Mouse (Mus musculus): ENCODE measurements around the gene Cryl1. TPM values are rescaled to one million over a fixed set of nuclear protein-coding genes. Genes with fewer than 3 reads are reported as not detected.

Cryl1 gene
- polyA plus RNA-seq, 1 experiment: 11.7 TPM

GRCm38 (mm10) chr14:57398813-57399427, 591 bp upstream of the Cryl1 start:
- TF ChIP-seq CTCF (IDR thresholded peaks at IDR 0.05; ENCODE audit: borderline replicate concordance, extremely low read depth, insufficient read depth, insufficient read length) (no peak), POLR2A (IDR thresholded peaks at IDR 0.05; ENCODE audit: borderline replicate concordance, extremely low read depth, insufficient read depth, insufficient read length, poor library complexity, severe bottlenecking) (no peak)
- peak; percentile 35 for DNase-seq (ENCODE audit: low read depth)

- TF ChIP-seq POLR2A (IDR thresholded peaks at IDR 0.05; ENCODE audit: borderline replicate concordance, extremely low read depth, insufficient read depth, insufficient read length, poor library complexity, severe bottlenecking) (no peak), CTCF (IDR thresholded peaks at IDR 0.05; ENCODE audit: borderline replicate concordance, extremely low read depth, insufficient read depth, insufficient read length) (no peak)
- no peak for DNase-seq (ENCODE audit: low read depth)
Measured at GRCm38 (mm10) chr14:57397221-57397620, 1.1 kb downstream of the Cryl1 start.

- DNase-seq (ENCODE audit: low read depth): no peak
- no peak for TF ChIP-seq CTCF (IDR thresholded peaks at IDR 0.05; ENCODE audit: borderline replicate concordance, extremely low read depth, insufficient read depth, insufficient read length)
- TF ChIP-seq POLR2A (IDR thresholded peaks at IDR 0.05; ENCODE audit: borderline replicate concordance, extremely low read depth, insufficient read depth, insufficient read length, poor library complexity, severe bottlenecking): no peak
Measured at GRCm38 (mm10) chr14:57395470-57395869, 2.9 kb downstream of the Cryl1 start.

GRCm38 (mm10) chr14:57392278-57392677, 6.1 kb downstream of the Cryl1 start:
- no peak for TF ChIP-seq POLR2A (IDR thresholded peaks at IDR 0.05; ENCODE audit: borderline replicate concordance, extremely low read depth, insufficient read depth, insufficient read length, poor library complexity, severe bottlenecking)
- no peak for TF ChIP-seq CTCF (IDR thresholded peaks at IDR 0.05; ENCODE audit: borderline replicate concordance, extremely low read depth, insufficient read depth, insufficient read length)
- no peak for DNase-seq (ENCODE audit: low read depth)

- no peak for TF ChIP-seq CTCF (IDR thresholded peaks at IDR 0.05; ENCODE audit: borderline replicate concordance, extremely low read depth, insufficient read depth, insufficient read length)
- no peak for TF ChIP-seq POLR2A (IDR thresholded peaks at IDR 0.05; ENCODE audit: borderline replicate concordance, extremely low read depth, insufficient read depth, insufficient read length, poor library complexity, severe bottlenecking)
- DNase-seq (ENCODE audit: low read depth): no peak
Measured at GRCm38 (mm10) chr14:57391621-57392020, 6.7 kb downstream of the Cryl1 start.

GRCm38 (mm10) chr14:57386758-57387561, 11.4 kb downstream of the Cryl1 start:
- TF ChIP-seq POLR2A (IDR thresholded peaks at IDR 0.05; ENCODE audit: borderline replicate concordance, extremely low read depth, insufficient read depth, insufficient read length, poor library complexity, severe bottlenecking) (no peak), CTCF (IDR thresholded peaks at IDR 0.05; ENCODE audit: borderline replicate concordance, extremely low read depth, insufficient read depth, insufficient read length) (no peak)
- DNase-seq (ENCODE audit: low read depth): no peak

- TF ChIP-seq CTCF (IDR thresholded peaks at IDR 0.05; ENCODE audit: borderline replicate concordance, extremely low read depth, insufficient read depth, insufficient read length) (no peak), POLR2A (IDR thresholded peaks at IDR 0.05; ENCODE audit: borderline replicate concordance, extremely low read depth, insufficient read depth, insufficient read length, poor library complexity, severe bottlenecking) (no peak)
- no peak for DNase-seq (ENCODE audit: low read depth)
Measured at GRCm38 (mm10) chr14:57385667-57386066, 12.7 kb downstream of the Cryl1 start.

- no peak for DNase-seq (ENCODE audit: low read depth)
- TF ChIP-seq CTCF (IDR thresholded peaks at IDR 0.05; ENCODE audit: borderline replicate concordance, extremely low read depth, insufficient read depth, insufficient read length) (no peak), POLR2A (IDR thresholded peaks at IDR 0.05; ENCODE audit: borderline replicate concordance, extremely low read depth, insufficient read depth, insufficient read length, poor library complexity, severe bottlenecking) (no peak)
Measured at GRCm38 (mm10) chr14:57377531-57377930, 20.8 kb downstream of the Cryl1 start.

- DNase-seq (ENCODE audit: low read depth): no peak
- no peak for TF ChIP-seq CTCF (IDR thresholded peaks at IDR 0.05; ENCODE audit: borderline replicate concordance, extremely low read depth, insufficient read depth, insufficient read length)
- no peak for TF ChIP-seq POLR2A (IDR thresholded peaks at IDR 0.05; ENCODE audit: borderline replicate concordance, extremely low read depth, insufficient read depth, insufficient read length, poor library complexity, severe bottlenecking)
Measured at GRCm38 (mm10) chr14:57376956-57377355, 21.4 kb downstream of the Cryl1 start.

GRCm38 (mm10) chr14:57376016-57376415, 22.3 kb downstream of the Cryl1 start:
- no peak for TF ChIP-seq CTCF (IDR thresholded peaks at IDR 0.05; ENCODE audit: borderline replicate concordance, extremely low read depth, insufficient read depth, insufficient read length)
- no peak for TF ChIP-seq POLR2A (IDR thresholded peaks at IDR 0.05; ENCODE audit: borderline replicate concordance, extremely low read depth, insufficient read depth, insufficient read length, poor library complexity, severe bottlenecking)
- no peak for DNase-seq (ENCODE audit: low read depth)

- TF ChIP-seq POLR2A (IDR thresholded peaks at IDR 0.05; ENCODE audit: borderline replicate concordance, extremely low read depth, insufficient read depth, insufficient read length, poor library complexity, severe bottlenecking) (no peak), CTCF (IDR thresholded peaks at IDR 0.05; ENCODE audit: borderline replicate concordance, extremely low read depth, insufficient read depth, insufficient read length) (no peak)
- DNase-seq (ENCODE audit: low read depth): no peak
Measured at GRCm38 (mm10) chr14:57375205-57375604, 23.1 kb downstream of the Cryl1 start.
